In the genomic region with DNA sequence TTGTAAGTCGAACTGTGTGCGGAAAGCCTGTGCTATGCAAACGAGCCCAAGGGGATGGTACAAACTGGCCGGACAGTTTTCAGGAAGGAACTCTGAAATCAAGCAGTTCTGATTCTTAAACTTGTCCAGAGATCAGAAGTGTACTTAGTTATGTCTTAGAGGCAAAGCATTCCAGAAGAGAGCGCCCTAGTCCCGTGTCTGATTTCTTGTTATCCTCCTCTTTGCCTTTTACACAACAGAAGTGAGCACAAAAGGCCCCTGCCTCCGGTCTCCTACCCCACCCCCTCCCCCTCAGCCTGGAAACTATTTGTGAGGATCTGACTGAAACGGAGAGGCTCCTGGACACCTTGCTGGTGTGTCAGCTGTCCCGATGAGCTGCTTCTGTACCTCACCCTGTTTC, we compare ENCODE assay signal across 10 mouse cellular contexts. TPM values are rescaled to one million over a fixed set of nuclear protein-coding genes. Genes with fewer than 3 reads are reported as not detected.
A peak's percentile ranks its signal among the peaks of the same experiment; 100 is the strongest.
DNase-seq lines count a peak whose midpoint lies in the region; ATAC-seq lines count a peak whose summit lies in the region.
"Had no signal": no experiment of that assay in that cellular context is flagged by ENCODE, and none has a peak within 500 bp of the region (broad histone marks: within the 10 kb centered on the region; RNA-seq: fewer than 3 reads in every experiment).

No protein-coding gene starts in this region.

- H3K9me3 ChIP-seq in heart, embryonic 16.5 days (replicated peaks; ENCODE audit: control insufficient read depth, low read length): no peaks in the 10 kb centered on the region
- no peaks in the 10 kb centered on the region for H3K9me3 ChIP-seq in midbrain, embryonic 11.5 days (ENCODE audit: control insufficient read depth, low read length)
- H3K9me3 ChIP-seq: hindbrain, embryonic 15.5 days; stomach, embryonic 15.5 days had no signal

- 0 out of 2 replicates have a peak overlapping the region, but pooled peaks have one; percentile 5 for H3K27ac ChIP-seq in heart, embryonic 16.5 days (ENCODE audit: low read length)
- no peak overlapping the region for H3K27ac ChIP-seq in midbrain, embryonic 11.5 days (ENCODE audit: low read depth, low read length)
- H3K27ac ChIP-seq: hindbrain, embryonic 15.5 days; stomach, embryonic 15.5 days had no signal

- no peaks in the 10 kb centered on the region for H3K36me3 ChIP-seq in heart, embryonic 16.5 days (ENCODE audit: control insufficient read depth, insufficient read depth)
- no peaks in the 10 kb centered on the region for H3K36me3 ChIP-seq in midbrain, embryonic 11.5 days (ENCODE audit: control insufficient read depth, insufficient read depth, low read length)
- H3K36me3 ChIP-seq: hindbrain, embryonic 15.5 days; stomach, embryonic 15.5 days had no signal

- no peak; the same call in 1 of the 2 replicates for ATAC-seq in heart, embryonic 16.5 days (replicated peaks; ENCODE audit: extremely low read depth, insufficient read depth, low FRiP score)
- ATAC-seq in midbrain, embryonic 11.5 days (ENCODE audit: low FRiP score): peak; percentile 50; the same call in 1 of the 2 replicates

- H3K27me3 ChIP-seq in heart, embryonic 16.5 days (ENCODE audit: control insufficient read depth, insufficient read depth, low read length): no peaks in the 10 kb centered on the region
- no peaks in the 10 kb centered on the region for H3K27me3 ChIP-seq in midbrain, embryonic 11.5 days (ENCODE audit: control insufficient read depth, insufficient read depth, low read length)
- H3K27me3 ChIP-seq: hindbrain, embryonic 15.5 days; stomach, embryonic 15.5 days had no signal

- peak; percentile 47 for DNase-seq in heart, adult 8-10 months (ENCODE audit: low spot score)
- DNase-seq in heart, postnatal 25 days (ENCODE audit: low spot score): no peak
- peak; percentile 37 for DNase-seq in embryo, embryonic 10 days (ENCODE audit: low spot score)
- DNase-seq in midbrain, embryonic 11.5 days (ENCODE audit: low spot score, missing footprints): peak; percentile 89
- DNase-seq in urinary bladder, postnatal 14 days (ENCODE audit: low spot score): no peak
- no peak for DNase-seq in testis, postnatal 14 days (ENCODE audit: low spot score)
- DNase-seq in layer of hippocampus, adult 8-10 months (ENCODE audit: low spot score in 2 of 2): no peak

- peaks cover 5% of the 10 kb centered on the region; the same call in 1 of the 2 replicates for H3K4me1 ChIP-seq in heart, embryonic 16.5 days (ENCODE audit: control insufficient read depth, insufficient read depth, low read length)
- H3K4me1 ChIP-seq in midbrain, embryonic 11.5 days (ENCODE audit: control insufficient read depth, insufficient read depth, low read length): no peaks in the 10 kb centered on the region
- H3K4me1 ChIP-seq: hindbrain, embryonic 15.5 days; stomach, embryonic 15.5 days had no signal

- H3K4me3 ChIP-seq in heart, embryonic 16.5 days (ENCODE audit: low read length): no peak overlapping the region
- H3K4me3 ChIP-seq in midbrain, embryonic 11.5 days (ENCODE audit: low read depth, low read length): no peak overlapping the region
- H3K4me3 ChIP-seq: hindbrain, embryonic 15.5 days; stomach, embryonic 15.5 days had no signal

- H3K9ac ChIP-seq in heart, embryonic 16.5 days (ENCODE audit: low read length): 0 out of 2 replicates have a peak overlapping the region, but pooled peaks have one; percentile 12
- peak overlapping the region; percentile 4 for H3K9ac ChIP-seq in midbrain, embryonic 11.5 days (ENCODE audit: low read length)
- H3K9ac ChIP-seq: hindbrain, embryonic 15.5 days; stomach, embryonic 15.5 days had no signal

- H3K4me2 ChIP-seq in heart, embryonic 16.5 days (ENCODE audit: low read depth, low read length): peak overlapping the region; percentile 27; the same call in 1 of the 2 replicates
- peak overlapping the region; percentile 3; the same call in 1 of the 2 replicates for H3K4me2 ChIP-seq in midbrain, embryonic 11.5 days
- H3K4me2 ChIP-seq: hindbrain, embryonic 15.5 days; stomach, embryonic 15.5 days had no signal

- 25% methylated on average over 9 of the region's 9 CpGs for WGBS in heart, embryonic 16.5 days
- 20% methylated on average over 9 of the region's 9 CpGs for WGBS in midbrain, embryonic 11.5 days

- intact Hi-C loops in heart, postnatal 25 days (cut with DNase I): loop anchor here (1.0 to 5.0 kb wide), 3 partner anchors 44 to 87 kb away; a partner anchor contains a TSS

RNA-seq across cellular contexts. Expression of a gene that starts 20.9 kb away (rescaled TPM):
- total RNA-seq in heart, adult 8-10 months (2022): 1 to 10 TPM in 1 of 4 experiments, under 1 TPM in 2, not detected in 1; 0.52 to 1.2 (median 0.84) TPM
- total RNA-seq in heart, postnatal 25 days (2021): under 1 TPM; 0.61 to 0.75 TPM
- polyA plus RNA-seq in heart, embryonic 16.5 days (2015; fragmentation: Nextera tagmentation; extraction: Ambion mirVana): 0.31 and 0.43 TPM in 2 replicates
- 0.55 and 0.57 TPM in 2 replicates for polyA plus RNA-seq in midbrain, embryonic 11.5 days (2014; fragmentation: Nextera tagmentation; extraction: Ambion mirVana)
- total RNA-seq in layer of hippocampus, adult 8-10 months (2022): 1 to 10 TPM; 1.3 to 2.0 (median 1.5) TPM

RNA-seq across cellular contexts. Expression of a gene that starts 30.9 kb away (rescaled TPM):
- under 1 TPM in 3 of 4 experiments, not detected in 1; 0.25 to 0.37 (median 0.27) TPM for total RNA-seq in heart, adult 8-10 months (2022)
- under 1 TPM in 1 of 2 experiments, not detected in 1; 0.39 TPM for total RNA-seq in heart, postnatal 25 days (2021)
- polyA plus RNA-seq in heart, embryonic 16.5 days (2015; fragmentation: Nextera tagmentation; extraction: Ambion mirVana): 0.21 and 0.37 TPM in 2 replicates
- polyA plus RNA-seq in midbrain, embryonic 11.5 days (2014; fragmentation: Nextera tagmentation; extraction: Ambion mirVana): not detected in 2 replicates
- under 1 TPM in 1 of 4 experiments, not detected in 3; 0.20 TPM for total RNA-seq in layer of hippocampus, adult 8-10 months (2022)
- polyA plus RNA-seq: hindbrain, embryonic 15.5 days had no signal

RNA-seq across cellular contexts. Expression of a gene that starts 32.4 kb away (rescaled TPM):
- total RNA-seq in heart, adult 8-10 months (2022): 10 to 100 TPM in 2 of 4 experiments, 1 to 10 TPM in 2; 6.8 to 12.3 (median 9.5) TPM
- 10 to 100 TPM; 12.6 TPM for total RNA-seq in heart, postnatal 25 days (2021)
- polyA plus RNA-seq in heart, embryonic 16.5 days (2015; fragmentation: Nextera tagmentation; extraction: Ambion mirVana): not detected in 2 replicates
- polyA plus RNA-seq in midbrain, embryonic 11.5 days (2014; fragmentation: Nextera tagmentation; extraction: Ambion mirVana): not detected in 2 replicates
- 10 to 100 TPM in 3 of 4 experiments, 1 to 10 TPM in 1; 8.5 to 15.5 (median 10.8) TPM for total RNA-seq in layer of hippocampus, adult 8-10 months (2022)
- polyA plus RNA-seq: hindbrain, embryonic 15.5 days; stomach, embryonic 15.5 days had no signal

RNA-seq across cellular contexts. Expression of a gene that starts 45.8 kb away (rescaled TPM):
- 10 to 100 TPM in 1 of 4 experiments, 1 to 10 TPM in 3; 8.0 to 10.9 (median 9.3) TPM for total RNA-seq in heart, adult 8-10 months (2022)
- 10 to 100 TPM; 12.2 to 13.5 TPM for total RNA-seq in heart, postnatal 25 days (2021)
- polyA plus RNA-seq in heart, embryonic 16.5 days (2015; fragmentation: Nextera tagmentation; extraction: Ambion mirVana): 32.0 and 36.9 TPM in 2 replicates
- polyA plus RNA-seq in midbrain, embryonic 11.5 days (2014; fragmentation: Nextera tagmentation; extraction: Ambion mirVana): 73.6 and 76.3 TPM in 2 replicates
- total RNA-seq in layer of hippocampus, adult 8-10 months (2022): 10 to 100 TPM; 14.9 to 21.4 (median 18.2) TPM

RNA-seq across cellular contexts. Expression of a gene that starts 46.0 kb away (rescaled TPM):
- 10 to 100 TPM; 19.3 to 24.5 (median 20.6) TPM for total RNA-seq in heart, adult 8-10 months (2022)
- 10 to 100 TPM; 21.1 to 23.6 TPM for total RNA-seq in heart, postnatal 25 days (2021)
- 32.5 and 37.9 TPM in 2 replicates for polyA plus RNA-seq in heart, embryonic 16.5 days (2015; fragmentation: Nextera tagmentation; extraction: Ambion mirVana)
- polyA plus RNA-seq in midbrain, embryonic 11.5 days (2014; fragmentation: Nextera tagmentation; extraction: Ambion mirVana): 48.4 and 59.0 TPM in 2 replicates
- 100 to 1,000 TPM in 1 of 4 experiments, 10 to 100 TPM in 3; 87.5 to 104 (median 94.3) TPM for total RNA-seq in layer of hippocampus, adult 8-10 months (2022)

Comparison
In these comparisons a context has a peak if more than half of its experiments do, and no peak if none do; other contexts are left out.
1. DNase-seq: peak in heart, adult 8-10 months (single experiment), embryo, embryonic 10 days (single experiment) and midbrain, embryonic 11.5 days (single experiment); none in heart, postnatal 25 days (single experiment), urinary bladder, postnatal 14 days (single experiment), testis, postnatal 14 days (single experiment) and layer of hippocampus, adult 8-10 months (0 of 2).